Mouse (Mus musculus): ENCODE data around the gene Snd1.

The Snd1 gene

GRCm38 (mm10) chr6:28717203-28717844 is 242.4 kb downstream of the Snd1 start:
- no peak for DNase-seq

- no peak for DNase-seq
Measured at GRCm38 (mm10) chr6:28717845-28718237, 242.9 kb downstream of the Snd1 start.

GRCm38 (mm10) chr6:28720391-28721171 is 245.6 kb downstream of the Snd1 start:
- no peak for DNase-seq

- no peak for DNase-seq
Measured at GRCm38 (mm10) chr6:28723059-28723458, 248.1 kb downstream of the Snd1 start.

- no peak for DNase-seq
Measured at GRCm38 (mm10) chr6:28724776-28725175, 249.8 kb downstream of the Snd1 start.

GRCm38 (mm10) chr6:28729236-28729635 is 254.3 kb downstream of the Snd1 start:
- DNase-seq, result no peak

GRCm38 (mm10) chr6:28729649-28730048 is 254.7 kb downstream of the Snd1 start:
- no peak for DNase-seq

- no peak for DNase-seq
Measured at GRCm38 (mm10) chr6:28731246-28731645, 256.3 kb downstream of the Snd1 start.

- no peak for DNase-seq
Measured at GRCm38 (mm10) chr6:28733884-28734647, 259.1 kb downstream of the Snd1 start.

- no peak for DNase-seq
Measured at GRCm38 (mm10) chr6:28735116-28735515, 260.2 kb downstream of the Snd1 start.

GRCm38 (mm10) chr6:28736665-28737064 is 261.7 kb downstream of the Snd1 start:
- DNase-seq, result no peak

GRCm38 (mm10) chr6:28737601-28738000 is 262.7 kb downstream of the Snd1 start:
- DNase-seq, result no peak

GRCm38 (mm10) chr6:28743586-28743985 is 268.6 kb downstream of the Snd1 start:
- DNase-seq, result no peak

- no peak for DNase-seq
Measured at GRCm38 (mm10) chr6:28745864-28746263, 270.9 kb downstream of the Snd1 start.

- no peak for DNase-seq
Measured at GRCm38 (mm10) chr6:28747025-28747424, 272.1 kb downstream of the Snd1 start.

GRCm38 (mm10) chr6:28747931-28748670 is 273.2 kb downstream of the Snd1 start:
- no peak for DNase-seq

GRCm38 (mm10) chr6:28749224-28749623 is 274.3 kb downstream of the Snd1 start:
- DNase-seq, result no peak

- DNase-seq, result no peak
Measured at GRCm38 (mm10) chr6:28751186-28751585, 276.2 kb downstream of the Snd1 start.

- DNase-seq, result peak; percentile 48
Measured at GRCm38 (mm10) chr6:28753217-28753616, 278.3 kb downstream of the Snd1 start.

GRCm38 (mm10) chr6:28753681-28754080 is 278.7 kb downstream of the Snd1 start:
- peak; percentile 28 for DNase-seq

GRCm38 (mm10) chr6:28754127-28754898 is 279.4 kb downstream of the Snd1 start:
- no peak for DNase-seq

Data from right cerebral cortex, postnatal 25 days (tissue).